Mouse (Mus musculus): ENCODE results near the gene Rev1. TPM values are rescaled to one million over a fixed set of nuclear protein-coding genes. Genes with fewer than 3 reads are reported as not detected.

Rev1 gene
- total and polyA plus RNA-seq, 2 experiments from 2014 or later = 25.0 to 41.3 TPM

- 85% methylated on average over 1 of the region's 1 CpGs for WGBS
- no peak overlapping the region for H3K27ac ChIP-seq (ENCODE audit: low read depth, low read length)
- DNase-seq (no peak), ATAC-seq (no peak)
- H3K9ac ChIP-seq = no peak overlapping the region
- no peaks in the 10 kb centered on the region for H3K9me3 ChIP-seq (ENCODE audit: low read length)
- no peak for TF ChIP-seq CTCF (IDR thresholded peaks at IDR 0.05; ENCODE audit: low read depth)
- no peaks in the 10 kb centered on the region for H3K27me3 ChIP-seq (ENCODE audit: insufficient read depth, low read length)
- no peaks in the 10 kb centered on the region for H3K36me3 ChIP-seq (ENCODE audit: insufficient read depth)
- no peak overlapping the region for H3K4me2 ChIP-seq (ENCODE audit: low read depth)
- no peaks in the 10 kb centered on the region for H3K4me1 ChIP-seq (ENCODE audit: insufficient read depth)
- no peak overlapping the region for H3K4me3 ChIP-seq (ENCODE audit: low read depth, low read length)
Measured at GRCm38 (mm10) chr1:38141371-38141770, 11.8 kb upstream of the Rev1 start.

- no peak for TF ChIP-seq CTCF (IDR thresholded peaks at IDR 0.05; ENCODE audit: low read depth)
- ATAC-seq (no peak), DNase-seq (no peak)
- H3K36me3 ChIP-seq (ENCODE audit: insufficient read depth) = no peaks in the 10 kb centered on the region
- no peaks in the 10 kb centered on the region for H3K27me3 ChIP-seq (ENCODE audit: insufficient read depth, low read length)
- H3K9me3 ChIP-seq (ENCODE audit: low read length) = no peaks in the 10 kb centered on the region
- no peak overlapping the region for H3K9ac ChIP-seq
- H3K27ac ChIP-seq (ENCODE audit: low read depth, low read length) = no peak overlapping the region
- no peaks in the 10 kb centered on the region for H3K4me1 ChIP-seq (ENCODE audit: insufficient read depth)
- H3K4me2 ChIP-seq (ENCODE audit: low read depth) = no peak overlapping the region
- H3K4me3 ChIP-seq (ENCODE audit: low read depth, low read length) = no peak overlapping the region
- WGBS = 73% methylated on average over 2 of the region's 2 CpGs
Measured at GRCm38 (mm10) chr1:38140911-38141310, 11.3 kb upstream of the Rev1 start.

DNA sequence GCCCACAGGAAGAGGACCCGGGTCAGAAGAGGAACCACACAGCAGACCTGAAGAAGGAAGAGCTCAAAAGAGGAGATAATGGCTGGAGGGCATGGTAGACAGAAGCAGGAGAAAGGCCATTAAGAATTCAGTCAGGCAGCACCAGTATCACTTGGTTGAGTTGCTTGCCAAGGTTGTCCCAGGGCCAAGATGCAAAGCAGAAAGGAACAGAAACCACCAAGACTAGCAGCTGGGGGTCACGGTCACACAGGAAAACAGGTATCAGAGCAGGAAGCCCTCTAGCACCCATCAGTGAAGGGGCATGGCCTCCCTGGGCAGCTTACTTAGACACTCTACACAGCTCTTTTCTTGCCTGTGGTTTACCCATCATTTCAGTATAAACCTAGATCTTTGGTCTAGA is 9.8 kb upstream of the Rev1 start:
- 87% methylated on average over 2 of the region's 2 CpGs for WGBS
- Histone ChIP-seq H3K9me3 (ENCODE audit: low read length) (no peaks in the 10 kb centered on the region), H3K36me3 (ENCODE audit: insufficient read depth) (no peaks in the 10 kb centered on the region), H3K27me3 (ENCODE audit: insufficient read depth, low read length) (no peaks in the 10 kb centered on the region), H3K4me3 (ENCODE audit: low read depth, low read length) (no peak overlapping the region), H3K4me2 (ENCODE audit: low read depth) (no peak overlapping the region), H3K27ac (ENCODE audit: low read depth, low read length) (no peak overlapping the region), H3K9ac (no peak overlapping the region), H3K4me1 (ENCODE audit: insufficient read depth) (no peaks in the 10 kb centered on the region)
- ATAC-seq (no peak), DNase-seq (no peak)
- no peak for TF ChIP-seq CTCF (IDR thresholded peaks at IDR 0.05; ENCODE audit: low read depth)

GRCm38 (mm10) chr1:38132942-38133341 is 3.3 kb upstream of the Rev1 start:
- Histone ChIP-seq H3K9ac (no peak overlapping the region), H3K27me3 (ENCODE audit: insufficient read depth, low read length) (no peaks in the 10 kb centered on the region), H3K9me3 (ENCODE audit: low read length) (no peaks in the 10 kb centered on the region), H3K27ac (ENCODE audit: low read depth, low read length) (no peak overlapping the region), H3K4me3 (ENCODE audit: low read depth, low read length) (no peak overlapping the region), H3K4me1 (ENCODE audit: insufficient read depth) (peaks cover 12% of the 10 kb centered on the region), H3K36me3 (ENCODE audit: insufficient read depth) (no peaks in the 10 kb centered on the region), H3K4me2 (ENCODE audit: low read depth) (no peak overlapping the region)
- WGBS = 69% methylated on average over 6 of the region's 6 CpGs
- DNase-seq (no peak), ATAC-seq (no peak)
- no peak for TF ChIP-seq CTCF (IDR thresholded peaks at IDR 0.05; ENCODE audit: low read depth)

DNA sequence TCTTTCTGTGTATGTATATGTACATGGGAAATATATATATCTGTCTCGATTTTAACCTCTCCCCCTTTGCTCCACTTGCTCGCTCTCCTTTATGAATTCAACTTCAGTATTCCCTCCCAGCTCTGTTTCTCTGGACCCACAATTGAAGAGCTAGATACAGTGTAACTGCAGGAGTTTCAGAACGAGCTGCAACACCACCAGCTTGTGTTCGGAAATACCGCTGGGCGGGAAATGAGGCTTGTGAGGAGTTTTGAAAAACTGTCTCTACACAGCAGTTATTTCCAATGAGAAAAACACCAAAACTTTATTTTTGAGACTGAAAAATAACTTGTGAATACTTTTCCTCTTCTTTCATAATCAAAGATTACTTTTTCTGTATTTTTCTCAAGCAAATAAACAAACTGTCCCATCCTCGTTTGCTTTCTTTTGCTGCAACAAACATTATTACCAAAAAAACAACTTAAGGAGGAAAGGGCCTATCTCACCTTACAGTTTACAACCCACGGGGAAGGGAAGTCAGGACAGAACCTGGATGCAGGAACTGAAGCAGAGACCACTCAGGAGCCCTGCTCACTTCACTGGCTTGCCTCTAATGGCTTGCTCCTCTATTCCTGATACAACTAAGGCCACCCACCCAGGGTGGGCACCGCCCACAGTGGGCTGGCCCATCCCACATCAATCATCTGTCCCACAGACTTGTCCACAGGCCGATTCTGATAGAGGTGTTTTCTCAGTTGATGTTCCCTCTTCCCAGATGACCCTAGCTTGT is 1.3 kb upstream of the Rev1 start:
- Histone ChIP-seq H3K4me3 (ENCODE audit: low read depth, low read length) (no peak overlapping the region), H3K27ac (ENCODE audit: low read depth, low read length) (no peak overlapping the region; the same call in 1 of the 2 replicates), H3K27me3 (ENCODE audit: insufficient read depth, low read length) (no peaks in the 10 kb centered on the region), H3K36me3 (ENCODE audit: insufficient read depth) (no peaks in the 10 kb centered on the region), H3K9me3 (ENCODE audit: low read length) (no peaks in the 10 kb centered on the region), H3K4me2 (ENCODE audit: low read depth) (peak overlapping the region; percentile 78), H3K9ac (0 out of 2 replicates have a peak overlapping the region, but pooled peaks have one; percentile 74), H3K4me1 (ENCODE audit: insufficient read depth) (peaks cover 12% of the 10 kb centered on the region)
- TF ChIP-seq CTCF (IDR thresholded peaks at IDR 0.05; ENCODE audit: low read depth) = no peak
- WGBS = 54% methylated on average over 10 of the region's 10 CpGs
- ATAC-seq (no peak), DNase-seq (no peak)

DNA sequence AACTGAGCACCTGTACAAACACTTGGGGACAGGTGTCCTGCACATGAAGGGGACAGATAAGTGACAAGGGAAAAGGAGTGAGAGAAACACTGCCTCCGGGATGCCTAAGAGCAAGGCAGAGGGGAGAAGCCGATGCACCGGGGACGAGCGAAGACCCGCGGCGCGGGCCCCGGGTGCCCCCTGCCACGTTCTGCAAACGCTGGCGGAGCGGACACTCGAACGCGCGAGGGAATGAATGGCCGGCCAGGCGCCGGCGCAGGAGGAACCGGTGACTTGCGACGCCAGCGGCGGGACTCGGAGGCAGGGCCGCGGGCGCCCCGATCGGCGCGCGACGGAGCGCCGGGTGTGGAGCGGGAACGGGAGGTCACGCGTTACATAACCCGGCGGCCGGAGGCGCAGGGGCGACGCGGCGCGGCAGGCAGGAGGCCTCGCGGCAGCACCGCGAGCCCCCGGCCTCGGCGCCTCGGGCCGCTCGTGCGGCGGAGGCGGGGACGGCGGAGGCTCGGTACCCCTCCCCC is 623 bp downstream of the Rev1 start:
- Histone ChIP-seq H3K9me3 (ENCODE audit: low read length) (no peaks in the 10 kb centered on the region), H3K4me3 (ENCODE audit: low read depth, low read length) (peak overlapping the region; percentile 83), H3K4me2 (ENCODE audit: low read depth) (peak overlapping the region; percentile 78), H3K4me1 (ENCODE audit: insufficient read depth) (peaks cover 12% of the 10 kb centered on the region), H3K9ac (peak overlapping the region; percentile 74), H3K27ac (ENCODE audit: low read depth, low read length) (peak overlapping the region; percentile 90), H3K27me3 (ENCODE audit: insufficient read depth, low read length) (no peaks in the 10 kb centered on the region), H3K36me3 (ENCODE audit: insufficient read depth) (no peaks in the 10 kb centered on the region)
- DNase-seq (peak; percentile 58), ATAC-seq (peak; percentile 21)
- TF ChIP-seq CTCF (IDR thresholded peaks at IDR 0.05; ENCODE audit: low read depth) = no peak
- WGBS = under 1% methylated on average over 42 of the region's 68 CpGs

DNA sequence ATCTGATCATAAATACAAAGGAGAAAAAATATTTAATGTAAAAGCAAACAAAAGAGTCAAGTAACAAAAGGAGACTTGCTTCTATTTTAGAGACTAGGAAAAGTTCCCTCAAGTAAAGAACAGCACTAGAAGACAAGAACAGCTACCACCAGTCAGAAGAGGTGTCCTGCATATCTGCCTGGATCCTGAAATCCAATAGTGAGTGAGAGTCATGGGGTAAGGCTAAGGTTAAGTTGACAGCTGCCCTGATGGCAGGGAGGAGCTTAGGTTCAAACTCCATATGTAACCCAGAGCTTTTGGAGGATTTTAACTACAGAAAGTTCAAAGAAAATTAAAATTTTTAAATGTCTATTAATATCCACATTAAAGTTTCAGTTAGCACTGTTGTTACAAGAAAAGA is 2.6 kb downstream of the Rev1 start:
- Histone ChIP-seq H3K4me1 (ENCODE audit: insufficient read depth) (peaks cover 12% of the 10 kb centered on the region), H3K9me3 (ENCODE audit: low read length) (no peaks in the 10 kb centered on the region), H3K4me3 (ENCODE audit: low read depth, low read length) (no peak overlapping the region), H3K9ac (no peak overlapping the region), H3K36me3 (ENCODE audit: insufficient read depth) (no peaks in the 10 kb centered on the region), H3K27me3 (ENCODE audit: insufficient read depth, low read length) (no peaks in the 10 kb centered on the region), H3K27ac (ENCODE audit: low read depth, low read length) (no peak overlapping the region), H3K4me2 (ENCODE audit: low read depth) (no peak overlapping the region)
- DNase-seq = no peak
- ATAC-seq = no peak
- TF ChIP-seq CTCF (IDR thresholded peaks at IDR 0.05; ENCODE audit: low read depth) = no peak

Measured in forebrain, postnatal 0 days (tissue).